Mouse (Mus musculus) ES-E14 (cell line): Measurements from ENCODE around the gene Tnr. TPM values are rescaled to one million over a fixed set of nuclear protein-coding genes. Genes with fewer than 3 reads are reported as not detected.

Experiments used
- DNase-seq: peaks from one replicate; pipeline ENCODE4 v3.0.0-alpha.2; 2013; ENCODE audit warnings: low read depth, low spot score
- H3K27ac ChIP-seq: 2 replicates; pipeline ENCODE4 v1.5.1; 2012; ENCODE audit warnings: low read depth, mild to moderate bottlenecking, low read length, moderate library complexity, mixed read lengths; ENCODE audit not compliant: poor library complexity, insufficient read depth, severe bottlenecking
- H3K36me3 ChIP-seq: 2 replicates; pipeline ENCODE4 v1.6.1; 2012; ENCODE audit warnings: mild to moderate bottlenecking, low read length, moderate library complexity, mixed read lengths; ENCODE audit not compliant: control insufficient read depth, poor library complexity, insufficient read depth, severe bottlenecking
- H3K4me1 ChIP-seq, 2 experiments: fragments of 150-350 bp in 1 of 2; sonication (generic) in 1 of 2; 2 replicates each; pipeline ENCODE4 v1.6.1; 2012; ENCODE audit warnings: low read length in 2 of 2, mild to moderate bottlenecking in 1 of 2, mixed read lengths in 1 of 2; ENCODE audit not compliant: control insufficient read depth in 2 of 2, insufficient read depth in 2 of 2, poor library complexity in 1 of 2
- H3K4me3 ChIP-seq, 2 experiments: fragments of 150-350 bp in 1 of 2; sonication (generic) in 1 of 2; 2 replicates each; pipeline ENCODE4 v1.5.1; 2012; ENCODE audit warnings: low read length in 2 of 2, low read depth in 1 of 2, mild to moderate bottlenecking in 1 of 2, mixed read lengths in 1 of 2; ENCODE audit not compliant: insufficient read depth in 1 of 2, poor library complexity in 1 of 2, severe bottlenecking in 1 of 2
- H3K9ac ChIP-seq: 2 replicates; pipeline ENCODE4 v1.6.1; 2012; ENCODE audit warnings: low read depth, mild to moderate bottlenecking, low read length, mixed read lengths; ENCODE audit not compliant: poor library complexity, insufficient read depth, severe bottlenecking
- H3K9me3 ChIP-seq: fragments of 150-350 bp; sonication (generic); 2 replicates; pipeline ENCODE4 v1.6.1; 2012; ENCODE audit warnings: low read depth, mild to moderate bottlenecking, low read length; ENCODE audit not compliant: control insufficient read depth, insufficient read depth
- CHD2 ChIP-seq: IDR thresholded peaks from 2 replicates; pipeline ENCODE4 v1.6.1; 2014; ENCODE audit warnings: mild to moderate bottlenecking, low read depth, low read length, inconsistent platforms
- HCFC1 ChIP-seq: IDR thresholded peaks from 2 replicates; pipeline ENCODE4 v1.6.1; 2012; ENCODE audit warnings: low read length, inconsistent platforms, borderline replicate concordance; ENCODE audit not compliant: insufficient read depth
- MAFK ChIP-seq: IDR thresholded peaks from 2 replicates; pipeline ENCODE4 v1.6.1; 2014; ENCODE audit warnings: mild to moderate bottlenecking, low read depth, low read length, inconsistent platforms; ENCODE audit not compliant: insufficient read depth
- ZC3H11A ChIP-seq: IDR thresholded peaks from 2 replicates; pipeline ENCODE4 v1.6.1; 2012; ENCODE audit warnings: low read depth, mild to moderate bottlenecking, inconsistent platforms, low read length, borderline replicate concordance
- ZNF384 ChIP-seq: IDR thresholded peaks from 2 replicates; pipeline ENCODE4 v1.6.1; 2012; ENCODE audit warnings: low read depth, low read length, inconsistent platforms
- in situ Hi-C, 2 experiments: fragments of 600-800 bp; cut with MboI; formaldehyde crosslinking; loops; one replicate each; pipeline ENCODE4 v1.15.1; 2025; ENCODE audit warnings: low sequenced_read_pairs in 2 of 2, inconsistent platforms in 1 of 2; ENCODE audit not compliant: unreplicated experiment in 2 of 2
- total RNA-seq: library from RNA; depleted of rRNA; stranded (reverse); fragments of 300-350 nt; gene quantifications from 2 replicates; pipeline ENCODE4 v1.2.3, GENCODE M21; 2012

Tnr gene
- total RNA-seq, 1 experiment: not detected

DNA sequence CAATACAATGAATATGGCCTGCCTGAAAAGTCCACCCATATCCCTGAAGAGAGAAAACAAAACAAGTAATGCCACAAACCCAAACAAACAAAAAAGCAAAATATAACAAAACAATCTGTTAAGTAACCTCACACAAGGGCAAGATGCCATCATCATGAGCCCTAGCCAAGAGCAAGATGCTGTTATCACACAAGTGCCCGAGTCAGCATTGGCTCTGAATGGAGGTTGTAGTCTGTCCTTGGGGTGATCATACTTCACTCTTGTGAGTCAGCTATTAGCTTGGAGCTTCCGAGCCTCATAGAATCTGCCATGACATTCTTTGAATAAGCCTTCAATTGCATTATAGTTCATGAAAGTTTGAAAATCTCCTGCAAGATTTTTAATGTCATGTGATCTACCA lies 25.3 kb upstream of the Tnr start:
- H3K36me3 ChIP-seq: no peaks in the 10 kb centered on the region
- H3K9me3 ChIP-seq: no peaks in the 10 kb centered on the region
- H3K27ac ChIP-seq: no peak overlapping the region
- DNase-seq: no peak
- TF ChIP-seq ZNF384 (no peak), HCFC1 (no peak), MAFK (no peak), ZC3H11A (no peak), CHD2 (no peak)
- H3K9ac ChIP-seq: no peak overlapping the region
- H3K4me1 ChIP-seq: no peaks in the 10 kb centered on the region
- no peak overlapping the region for H3K4me3 ChIP-seq
- in situ Hi-C loops: no loop called here

DNA sequence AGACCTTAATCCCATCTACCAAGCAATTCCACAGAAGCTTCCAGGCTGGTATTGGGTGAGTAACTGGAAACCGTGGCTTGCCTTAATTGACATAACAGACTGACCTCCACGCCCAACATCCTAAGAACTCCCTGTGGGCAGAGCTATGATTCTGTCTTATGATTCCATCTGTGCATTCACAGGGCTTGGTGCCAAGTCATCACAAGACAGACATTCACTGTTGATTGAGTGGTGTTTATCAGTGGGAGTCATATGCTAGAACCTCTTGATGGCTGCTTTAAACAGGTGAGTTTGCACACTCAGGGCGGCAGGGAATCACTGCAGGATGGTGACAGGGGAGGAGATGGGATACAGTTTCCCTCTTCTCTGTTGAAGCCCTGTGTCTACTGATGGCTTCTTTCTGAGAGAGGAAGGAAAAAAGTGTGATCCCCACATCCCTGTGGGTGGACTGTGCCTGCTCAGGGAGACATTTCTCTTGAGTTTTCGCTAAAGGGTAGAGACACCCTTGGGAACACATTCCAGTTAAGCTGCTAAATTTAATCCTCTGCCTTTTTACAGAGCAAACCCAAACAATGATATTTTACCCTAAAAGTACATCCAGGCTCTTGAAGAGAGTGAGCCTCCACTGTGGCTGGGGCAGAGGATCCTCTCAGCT lies 23.6 kb upstream of the Tnr start:
- Histone ChIP-seq H3K9me3 (no peaks in the 10 kb centered on the region), H3K9ac (no peak overlapping the region), H3K27ac (no peak overlapping the region), H3K4me1 (no peaks in the 10 kb centered on the region), H3K4me3 (no peak overlapping the region), H3K36me3 (no peaks in the 10 kb centered on the region)
- no peak for TF ChIP-seq MAFK
- no peak for TF ChIP-seq CHD2
- TF ChIP-seq ZC3H11A: no peak
- TF ChIP-seq HCFC1: no peak
- TF ChIP-seq ZNF384: no peak
- in situ Hi-C loops: no loop called here
- no peak for DNase-seq

DNA sequence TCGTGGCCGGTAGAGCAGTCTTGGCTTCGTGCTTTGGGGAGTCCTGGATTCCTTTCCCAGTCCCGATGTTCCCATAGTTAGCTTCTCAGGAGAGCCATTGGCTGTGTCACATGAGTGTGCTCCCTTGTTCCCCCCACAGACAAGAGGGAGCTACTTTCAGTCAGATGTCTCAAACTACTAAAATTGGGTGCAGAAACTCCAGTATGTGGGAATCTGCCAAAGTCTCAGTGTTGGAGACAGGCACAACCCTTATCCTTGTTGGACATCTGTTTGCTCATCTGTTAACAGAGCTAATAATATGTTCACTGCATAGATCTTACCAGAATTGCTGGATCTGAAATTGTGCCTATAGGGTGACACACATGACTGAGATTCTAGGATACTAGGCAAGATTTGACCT lies 21.7 kb upstream of the Tnr start:
- TF ChIP-seq ZC3H11A: no peak
- no peak for TF ChIP-seq MAFK
- TF ChIP-seq CHD2: no peak
- TF ChIP-seq HCFC1: no peak
- TF ChIP-seq ZNF384: no peak
- in situ Hi-C loops: no loop called here

DNA sequence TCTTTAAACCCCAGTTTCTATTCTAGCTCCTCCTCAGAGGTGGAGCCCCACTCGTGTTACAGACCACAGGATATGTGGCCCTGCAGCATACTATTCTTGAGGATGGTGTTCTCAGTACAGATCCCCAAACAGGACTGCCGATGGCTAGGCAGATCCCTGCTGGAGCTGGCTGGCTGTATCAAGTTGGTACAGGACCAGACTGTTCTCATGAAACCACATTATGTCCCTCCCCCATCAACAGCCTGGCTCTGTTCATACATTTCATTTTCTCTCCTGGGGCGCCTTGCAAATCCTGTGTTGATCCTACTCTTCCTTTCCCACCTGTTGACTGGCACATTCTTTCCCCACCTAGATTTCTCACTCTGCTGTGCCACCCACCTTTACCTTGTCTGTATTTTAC lies 12.9 kb upstream of the Tnr start:
- Histone ChIP-seq H3K9ac (no peak overlapping the region), H3K4me1 (no peaks in the 10 kb centered on the region), H3K27ac (no peak overlapping the region), H3K36me3 (no peaks in the 10 kb centered on the region), H3K9me3 (no peaks in the 10 kb centered on the region), H3K4me3 (no peak overlapping the region)
- TF ChIP-seq HCFC1: no peak
- no peak for TF ChIP-seq MAFK
- TF ChIP-seq ZNF384: no peak
- no peak for TF ChIP-seq ZC3H11A
- TF ChIP-seq CHD2: no peak
- no peak for DNase-seq
- in situ Hi-C loops: no loop called here

More for the DNA sequence above, 21.7 kb upstream of the Tnr start:
- Histone ChIP-seq H3K9me3 (no peaks in the 10 kb centered on the region), H3K4me3 (no peak overlapping the region), H3K9ac (no peak overlapping the region), H3K4me1 (no peaks in the 10 kb centered on the region), H3K27ac (no peak overlapping the region), H3K36me3 (no peaks in the 10 kb centered on the region)
- DNase-seq: no peak

DNA sequence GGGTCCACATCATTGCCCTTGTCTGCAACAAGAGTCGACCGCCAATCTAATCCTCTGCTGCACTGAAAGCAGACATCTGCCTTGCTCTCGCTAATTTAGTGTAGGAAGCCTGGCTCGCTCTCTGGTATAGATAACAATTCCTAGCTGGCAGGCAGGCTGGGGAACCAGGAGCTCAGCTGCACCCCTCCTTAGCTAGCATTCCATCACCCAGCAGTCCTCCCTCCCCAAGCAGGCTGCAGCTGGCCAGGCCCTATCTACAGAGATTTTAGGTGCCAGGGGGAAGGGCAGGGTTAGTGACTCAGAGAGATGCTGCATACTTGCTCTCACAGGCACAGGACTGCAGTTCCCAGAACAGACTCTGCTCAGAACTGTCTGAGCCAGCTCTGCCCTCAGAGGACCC lies 5.9 kb upstream of the Tnr start:
- Histone ChIP-seq H3K36me3 (no peaks in the 10 kb centered on the region), H3K27ac (no peak overlapping the region), H3K4me1 (no peaks in the 10 kb centered on the region), H3K9me3 (no peaks in the 10 kb centered on the region), H3K4me3 (no peak overlapping the region), H3K9ac (no peak overlapping the region)
- DNase-seq: no peak
- TF ChIP-seq MAFK (no peak), CHD2 (no peak), ZNF384 (no peak), HCFC1 (no peak), ZC3H11A (no peak)
- in situ Hi-C loops: no loop called here
